Mouse (Mus musculus) stomach, postnatal 0 days (tissue): ENCODE measurements around the gene Atf6b. TPM values are rescaled to one million over a fixed set of nuclear protein-coding genes. Genes with fewer than 3 reads are reported as not detected.
A peak's percentile ranks its signal among the peaks of the same experiment; 100 is the strongest.

ENCODE experiments used
- ATAC-seq: fragments of 200-750 bp; cut with Nextera tagmentation; 2 replicates; pipeline ENCODE4 v1.8.0; 2017; ENCODE audit not compliant: low FRiP score, low TSS enrichment
- DNase-seq: peaks from one replicate; pipeline ENCODE4 v3.0.0-alpha.2; 2016; ENCODE audit warnings: low spot score
- H3K27ac ChIP-seq: fragments of 300-500 bp; sonication (generic); replicated peaks from 2 replicates; pipeline ENCODE4 v1.5.1; 2014; ENCODE audit warnings: mild to moderate bottlenecking, control low read depth
- H3K27me3 ChIP-seq: fragments of 300-500 bp; sonication (generic); 2 replicates; pipeline ENCODE4 v1.6.1; 2014; ENCODE audit warnings: low read length; ENCODE audit not compliant: control insufficient read depth, insufficient read depth
- H3K36me3 ChIP-seq: fragments of 300-500 bp; sonication (generic); 2 replicates; pipeline ENCODE4 v1.6.1; 2014; ENCODE audit warnings: low read length, mixed read lengths; ENCODE audit not compliant: control insufficient read depth, insufficient read depth
- H3K4me1 ChIP-seq: fragments of 300-500 bp; sonication (generic); replicated peaks from 2 replicates; pipeline ENCODE4 v1.6.1; 2014; ENCODE audit warnings: antibody characterized with exemption; ENCODE audit not compliant: control insufficient read depth, insufficient read depth
- H3K4me2 ChIP-seq: fragments of 300-500 bp; sonication (generic); replicated peaks from 2 replicates; pipeline ENCODE4 v1.6.1; 2014; ENCODE audit warnings: low read depth, mild to moderate bottlenecking, control low read depth, moderate library complexity
- H3K4me3 ChIP-seq: fragments of 300-500 bp; sonication (generic); 2 replicates; pipeline ENCODE4 v1.5.1; 2014; ENCODE audit warnings: low read depth, low read length, control low read depth
- H3K9ac ChIP-seq: fragments of 300-500 bp; sonication (generic); 2 replicates; pipeline ENCODE4 v1.6.1; 2014; ENCODE audit warnings: mild to moderate bottlenecking, low read length, control low read depth, mixed read lengths
- H3K9me3 ChIP-seq: fragments of 300-500 bp; sonication (generic); 2 replicates; pipeline ENCODE4 v1.6.1; 2016; ENCODE audit warnings: low read length; ENCODE audit not compliant: control insufficient read depth
- CTCF ChIP-seq: IDR thresholded peaks from 2 replicates; pipeline ENCODE4 v1.5.1; 2016; ENCODE audit warnings: antibody characterized with exemption, low read depth, mild to moderate bottlenecking, moderate library complexity
- EP300 ChIP-seq: optimal IDR thresholded peaks from 2 replicates; pipeline ENCODE3; 2016; ENCODE audit warnings: antibody characterized with exemption
- WGBS: fragments of 180-500 bp; shearing (Covaris S2); extraction: QIAGEN DNeasy Blood & Tissue Kit; methylation state at CpG from one replicate; pipeline ENCODE4 v1.1.7; 2014; 5-methylcytosine and 5-hydroxymethylcytosine counted together
- polyA plus RNA-seq: library from polyadenylated mRNA; unstranded; fragments of >200 nt; fragmentation: Nextera tagmentation; extraction: Ambion mirVana; gene quantifications from 2 replicates; pipeline ENCODE4 v1.2.1, GENCODE M21; 2015

The Atf6b gene
- polyA plus RNA-seq, 1 experiment from 2014 or later = 35.4 TPM

DNA sequence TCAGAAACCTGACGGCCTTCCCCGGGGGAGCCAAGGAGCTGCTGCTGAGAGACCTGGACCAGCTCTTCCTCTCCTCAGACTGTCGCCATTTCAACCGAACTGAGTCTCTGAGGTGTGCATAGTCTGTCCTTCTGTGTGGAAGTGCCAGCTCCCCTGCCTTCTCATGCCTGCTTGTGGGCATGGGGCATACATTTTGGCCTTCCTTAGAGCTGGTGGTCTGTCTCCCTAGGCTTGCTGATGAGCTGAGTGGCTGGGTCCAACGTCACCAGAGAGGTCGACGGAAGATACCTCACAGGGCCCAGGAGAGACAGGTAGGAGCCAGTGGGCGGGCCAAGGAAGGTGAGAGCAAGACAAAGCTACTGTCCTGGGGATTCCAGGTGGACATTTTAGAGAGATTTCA lies 6.0 kb downstream of the Atf6b start:
- no peak for DNase-seq
- Histone ChIP-seq H3K4me2 (no peak overlapping the region), H3K27ac (no peak overlapping the region), H3K9ac (no peak overlapping the region), H3K36me3 (peaks cover 12% of the 10 kb centered on the region), H3K27me3 (no peaks in the 10 kb centered on the region), H3K4me3 (no peak overlapping the region), H3K4me1 (no peaks in the 10 kb centered on the region; the same call in 1 of the 2 replicates), H3K9me3 (no peaks in the 10 kb centered on the region)
- TF ChIP-seq EP300 = no peak
- ATAC-seq = no peak
- WGBS = 88% methylated on average over 8 of the region's 8 CpGs

DNA sequence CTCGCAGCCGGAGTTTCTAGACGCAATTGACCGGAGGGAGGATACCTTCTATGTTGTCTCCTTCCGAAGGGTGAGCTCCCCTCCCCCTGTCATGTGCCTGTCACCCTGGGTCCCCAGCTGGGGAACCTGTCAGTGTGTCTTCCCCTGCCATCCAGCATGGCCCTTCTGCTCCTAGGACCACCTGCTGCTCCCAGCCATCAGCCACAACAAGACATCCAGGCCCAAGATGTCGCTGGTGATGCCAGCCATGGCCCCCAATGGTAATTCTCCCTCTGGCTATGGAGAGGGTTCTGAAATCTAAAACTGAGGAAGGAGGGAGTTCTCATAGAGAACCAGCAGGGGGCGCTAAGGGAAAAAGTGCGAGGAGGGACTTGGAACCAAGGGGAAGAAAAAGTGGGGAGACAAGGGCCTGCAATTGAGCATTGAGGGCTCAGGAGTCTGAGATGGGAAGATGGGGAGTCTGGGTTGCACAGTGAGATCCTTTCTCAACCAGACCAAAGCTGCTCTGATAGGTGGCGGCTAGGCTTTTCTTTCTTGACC lies 6.9 kb downstream of the Atf6b start:
- DNase-seq (peak; percentile 52), ATAC-seq (no peak)
- H3K4me1 ChIP-seq = no peaks in the 10 kb centered on the region; the same call in 1 of the 2 replicates
- no peak overlapping the region for H3K9ac ChIP-seq
- no peak overlapping the region for H3K4me2 ChIP-seq
- peaks cover 2% of the 10 kb centered on the region; the same call in 1 of the 2 replicates for H3K27me3 ChIP-seq
- no peaks in the 10 kb centered on the region for H3K9me3 ChIP-seq
- peaks cover 12% of the 10 kb centered on the region for H3K36me3 ChIP-seq
- H3K4me3 ChIP-seq = no peak overlapping the region
- peak; percentile 87 for TF ChIP-seq CTCF
- TF ChIP-seq EP300 = no peak
- WGBS = 68% methylated on average over 9 of the region's 9 CpGs
- peak overlapping the region; percentile 30; the same call in 1 of the 2 replicates for H3K27ac ChIP-seq

GRCm38 (mm10) chr17:34654392-34654791 lies 7.4 kb downstream of the Atf6b start:
- DNase-seq = no peak
- Histone ChIP-seq H3K27ac (peak overlapping the region; percentile 86), H3K4me1 (no peaks in the 10 kb centered on the region; the same call in 1 of the 2 replicates), H3K4me2 (no peak overlapping the region), H3K9ac (no peak overlapping the region), H3K36me3 (peaks cover 12% of the 10 kb centered on the region), H3K27me3 (peaks cover 2% of the 10 kb centered on the region; the same call in 1 of the 2 replicates), H3K9me3 (no peaks in the 10 kb centered on the region), H3K4me3 (no peak overlapping the region)
- ATAC-seq = no peak
- WGBS = 83% methylated on average over 13 of the region's 13 CpGs
- no peak for TF ChIP-seq CTCF
- no peak for TF ChIP-seq EP300

DNA sequence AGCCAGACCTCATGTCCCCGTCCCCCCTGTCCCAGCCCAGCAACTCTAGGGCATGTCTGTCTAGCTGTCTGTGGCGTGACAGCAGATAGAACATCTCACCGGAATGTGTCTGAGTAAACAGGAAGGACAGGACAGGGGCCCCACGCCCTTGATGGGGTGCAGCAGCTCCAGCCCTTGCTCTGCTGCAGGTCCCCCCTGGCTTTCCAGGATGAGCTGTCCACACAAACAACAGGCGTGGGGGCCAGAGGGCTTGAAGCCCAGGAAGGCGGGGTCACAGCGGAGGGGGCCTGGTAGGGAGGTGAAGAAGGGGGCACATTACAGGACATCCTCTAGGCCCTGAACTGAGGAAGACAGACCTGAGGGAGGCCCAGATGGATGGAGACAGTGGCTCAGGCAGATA lies 8.2 kb downstream of the Atf6b start:
- ATAC-seq = peak; percentile 23; the same call in 1 of the 2 replicates
- DNase-seq = no peak
- H3K36me3 ChIP-seq = peaks cover 12% of the 10 kb centered on the region
- no peaks in the 10 kb centered on the region; the same call in 1 of the 2 replicates for H3K4me1 ChIP-seq
- no peak overlapping the region for H3K4me3 ChIP-seq
- peak overlapping the region; percentile 86 for H3K27ac ChIP-seq
- 39% methylated on average over 7 of the region's 7 CpGs for WGBS
- H3K9me3 ChIP-seq = no peaks in the 10 kb centered on the region
- H3K9ac ChIP-seq = peak overlapping the region; percentile 23; the same call in 1 of the 2 replicates
- no peak for TF ChIP-seq CTCF
- no peak for TF ChIP-seq EP300
- peaks cover 2% of the 10 kb centered on the region; the same call in 1 of the 2 replicates for H3K27me3 ChIP-seq
- 0 out of 2 replicates have a peak overlapping the region, but pooled peaks have one; percentile 11 for H3K4me2 ChIP-seq

- Histone ChIP-seq H3K4me1 (no peaks in the 10 kb centered on the region; the same call in 1 of the 2 replicates), H3K36me3 (peaks cover 11% of the 10 kb centered on the region), H3K4me3 (no peak overlapping the region), H3K9ac (peak overlapping the region; percentile 23; the same call in 1 of the 2 replicates), H3K4me2 (0 out of 2 replicates have a peak overlapping the region, but pooled peaks have one; percentile 11), H3K27ac (peak overlapping the region; percentile 86), H3K27me3 (peaks cover 2% of the 10 kb centered on the region; the same call in 1 of the 2 replicates), H3K9me3 (no peaks in the 10 kb centered on the region)
- ATAC-seq = peak; percentile 82
- TF ChIP-seq CTCF (peak; percentile 68), EP300 (no peak)
- peak; percentile 78 for DNase-seq
- WGBS = 21% methylated on average over 3 of the region's 4 CpGs
These were observed 8.6 kb downstream of the Atf6b start for GRCm38 (mm10) chr17:34655581-34655991.

GRCm38 (mm10) chr17:34656666-34657065 lies 9.7 kb downstream of the Atf6b start:
- no peak for TF ChIP-seq CTCF
- no peak for TF ChIP-seq EP300
- Histone ChIP-seq H3K4me3 (no peak overlapping the region), H3K27ac (peak overlapping the region; percentile 86; the same call in 1 of the 2 replicates), H3K9ac (no peak overlapping the region; the same call in 1 of the 2 replicates), H3K27me3 (peaks cover 2% of the 10 kb centered on the region; the same call in 1 of the 2 replicates), H3K36me3 (peaks cover 6% of the 10 kb centered on the region; the same call in 1 of the 2 replicates), H3K4me1 (no peaks in the 10 kb centered on the region; the same call in 1 of the 2 replicates), H3K4me2 (no peak overlapping the region), H3K9me3 (no peaks in the 10 kb centered on the region)
- ATAC-seq = no peak
- 36% methylated on average over 8 of the region's 8 CpGs for WGBS
- peak; percentile 22 for DNase-seq
